ENCODE assay signal across 8 mouse cellular contexts in the genomic region with DNA sequence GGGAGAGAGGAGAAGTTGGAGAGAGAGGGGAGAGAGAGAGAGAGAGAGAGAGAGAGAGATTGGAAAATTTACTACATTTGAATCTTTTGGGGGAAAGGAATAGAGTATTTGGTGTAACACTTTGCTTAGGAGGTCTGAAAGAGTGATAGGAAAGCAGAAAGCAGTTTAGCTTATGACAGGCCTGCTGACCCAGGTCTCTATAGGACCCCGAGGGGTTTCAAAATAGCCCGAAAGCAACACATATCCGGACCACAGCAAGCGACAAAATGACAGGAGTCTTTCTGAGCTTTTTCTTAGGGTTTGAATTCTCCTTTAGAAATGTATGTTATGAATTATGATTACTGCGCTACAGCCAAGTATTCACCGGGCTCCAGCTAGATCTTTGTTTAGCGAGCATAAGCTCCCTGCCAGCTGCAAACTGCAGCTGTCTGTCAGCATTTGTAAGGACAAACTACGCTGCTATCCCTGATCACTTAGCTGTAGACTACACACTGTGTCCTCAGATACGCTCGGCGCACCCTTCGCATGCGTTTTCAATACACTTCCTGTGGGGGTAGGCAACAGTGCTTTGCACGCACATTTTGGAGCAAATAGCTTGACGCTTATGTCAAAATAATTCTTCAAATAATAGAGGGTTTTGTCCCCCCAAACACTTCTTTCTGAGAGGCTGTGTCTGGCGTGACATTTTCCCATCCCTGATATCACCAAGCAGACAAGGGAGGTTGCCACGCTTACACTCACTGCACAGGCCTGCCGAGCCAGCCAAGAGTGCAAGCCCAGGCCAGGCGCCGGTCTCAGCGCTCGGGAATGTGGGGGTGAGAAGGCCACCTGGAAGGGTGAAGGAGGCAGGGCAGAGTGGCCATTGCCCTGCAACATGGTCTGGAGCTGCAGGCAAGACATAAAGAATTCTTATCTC.
A peak's percentile ranks its signal among the peaks of the same experiment; 100 is the strongest.
DNase-seq lines count a peak whose midpoint lies in the region; ATAC-seq lines count a peak whose summit lies in the region.

No protein-coding gene starts in this region.

- no peak overlapping the region for H3K9ac ChIP-seq in lung, embryonic 15.5 days

- H3K27me3 ChIP-seq in forebrain, embryonic 10.5 days (ENCODE audit: poor library complexity, severe bottlenecking), result no peaks in the 10 kb centered on the region
- H3K27me3 ChIP-seq in lung, embryonic 15.5 days, result no peaks in the 10 kb centered on the region

- intact Hi-C loops in heart, postnatal 10 days (cut with DNase I), result no loop called here

- peak overlapping the region; percentile 75 for H3K27ac ChIP-seq in forebrain, embryonic 10.5 days
- H3K27ac ChIP-seq in lung, embryonic 15.5 days, result peak overlapping the region; percentile 98

- H3K4me3 ChIP-seq in forebrain, embryonic 10.5 days, result no peak overlapping the region
- H3K4me3 ChIP-seq in lung, embryonic 15.5 days, result no peak overlapping the region

- peak; percentile 70 for ATAC-seq in frontal cortex, adult (ENCODE audit: low TSS enrichment)
- peak; percentile 94 for ATAC-seq in lung, embryonic 15.5 days (ENCODE audit: borderline replicate concordance, extremely low read depth, low FRiP score, low TSS enrichment)
- no peak for ATAC-seq in inflammation-experienced regulatory T-cells, adult 6 months

- WGBS in forebrain, embryonic 10.5 days, result 66% methylated on average over 22 of the region's 22 CpGs
- WGBS in lung, embryonic 15.5 days, result 28% methylated on average over 22 of the region's 22 CpGs

- DNase-seq in frontal cortex, postnatal 25 days (ENCODE audit: low spot score in 2 of 2), result no peak
- peak; percentile 20 for DNase-seq in forebrain, embryonic 10.5 days (ENCODE audit: extremely low spot score, low spot score)
- peak; percentile 65 to 70 for DNase-seq in heart, postnatal 10 days
- peak; percentile 8 to 42 for DNase-seq in kidney, postnatal 36 days
- peak; percentile 23 for DNase-seq in right cerebral cortex, postnatal 25 days

- H3K4me2 ChIP-seq in lung, embryonic 15.5 days, result 0 out of 2 replicates have a peak overlapping the region, but pooled peaks have one; percentile 4

- H3K4me1 ChIP-seq in forebrain, embryonic 10.5 days, result peaks cover 12% of the 10 kb centered on the region
- peaks cover 26% of the 10 kb centered on the region for H3K4me1 ChIP-seq in lung, embryonic 15.5 days

- no peaks in the 10 kb centered on the region for H3K36me3 ChIP-seq in forebrain, embryonic 10.5 days (replicated peaks)
- H3K36me3 ChIP-seq in lung, embryonic 15.5 days, result no peaks in the 10 kb centered on the region

- no peaks in the 10 kb centered on the region for H3K9me3 ChIP-seq in forebrain, embryonic 10.5 days
- H3K9me3 ChIP-seq in lung, embryonic 15.5 days, result no peaks in the 10 kb centered on the region

Comparison
In these comparisons a context has a peak if more than half of its experiments do, and no peak if none do; other contexts are left out.
1. DNase-seq: peak in forebrain, embryonic 10.5 days (single experiment), heart, postnatal 10 days (2 of 2), kidney, postnatal 36 days (2 of 2) and right cerebral cortex, postnatal 25 days (single experiment); none in frontal cortex, postnatal 25 days (0 of 2).